Mouse (Mus musculus) gonadal fat pad, adult 2 months (tissue): ENCODE measurements around the gene Ppp1r8. TPM values are rescaled to one million over a fixed set of nuclear protein-coding genes. Genes with fewer than 3 reads are reported as not detected.
"Not testable (repeated sequence)": the region's sequence is repeated elsewhere in the genome, so short reads cannot be mapped to it uniquely, and the experiment has no call there.

ENCODE experiments used
- DNase-seq: peaks from one replicate; pipeline ENCODE4 v3.0.0-alpha.2; 2012; ENCODE audit warnings: low read depth
- polyA plus RNA-seq: library from polyadenylated mRNA; depleted of rRNA; stranded (reverse); fragments of >200 nt; gene quantifications from 2 replicates; pipeline ENCODE4 v1.2.3, GENCODE M21; 2012

Ppp1r8 gene
- polyA plus RNA-seq, 1 experiment, result 29.7 TPM

GRCm38 (mm10) chr4:132806620-132807191 lies 36.3 kb downstream of the Ppp1r8 start:
- no peak for DNase-seq

DNA sequence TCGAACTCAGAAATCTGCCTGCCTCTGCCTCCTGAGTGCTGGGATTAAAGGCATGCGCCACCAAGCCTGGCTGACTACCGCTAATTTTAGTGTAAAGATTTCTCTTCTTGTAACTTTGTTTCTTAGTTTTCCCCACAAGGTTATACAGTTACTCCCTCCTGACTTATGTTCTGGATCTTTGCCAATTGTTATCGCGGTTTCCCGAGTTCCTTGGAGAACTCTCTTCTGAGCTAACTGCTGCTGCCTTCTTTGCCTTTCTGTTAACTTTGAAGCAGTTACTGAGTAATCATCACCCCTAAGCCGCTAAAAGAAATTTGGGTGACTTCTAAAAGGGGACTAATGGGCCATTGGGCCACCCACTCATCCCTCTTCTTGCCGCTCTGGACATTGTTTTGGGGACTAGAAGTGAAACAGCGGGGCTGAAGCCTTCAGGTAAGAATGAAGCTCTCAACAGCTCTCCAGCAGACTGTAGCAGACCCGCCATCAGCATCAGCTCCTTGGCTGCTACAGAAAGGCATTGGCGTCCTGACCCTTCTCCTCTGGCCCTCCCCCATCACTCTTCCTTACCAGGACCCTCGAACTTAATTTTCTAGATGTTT lies 37.3 kb downstream of the Ppp1r8 start:
- DNase-seq, result no peak

- DNase-seq, result no peak
Observed at GRCm38 (mm10) chr4:132805146-132805545, 37.8 kb downstream of the Ppp1r8 start.

DNA sequence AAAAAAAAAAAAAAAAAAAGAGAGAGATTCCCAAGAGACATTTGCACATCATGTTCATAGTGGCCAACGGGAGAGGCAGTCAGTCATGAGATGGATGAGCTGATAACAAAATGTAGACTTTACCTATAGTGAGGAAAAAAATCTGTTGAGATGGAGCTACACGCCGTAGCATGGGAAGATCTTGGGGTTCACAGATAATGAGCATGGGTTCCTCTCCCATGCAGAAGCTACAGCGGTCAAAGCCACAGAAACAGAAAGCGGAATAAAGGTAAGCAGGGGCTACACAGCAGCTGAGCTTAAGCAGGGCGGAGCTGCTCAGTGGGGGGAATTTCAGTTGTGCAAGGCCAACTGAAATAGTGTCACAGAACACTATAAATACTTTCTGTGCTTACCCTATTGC lies 38.6 kb downstream of the Ppp1r8 start:
- DNase-seq, result no peak

GRCm38 (mm10) chr4:132803876-132804275 lies 39.1 kb downstream of the Ppp1r8 start:
- no peak for DNase-seq

DNA sequence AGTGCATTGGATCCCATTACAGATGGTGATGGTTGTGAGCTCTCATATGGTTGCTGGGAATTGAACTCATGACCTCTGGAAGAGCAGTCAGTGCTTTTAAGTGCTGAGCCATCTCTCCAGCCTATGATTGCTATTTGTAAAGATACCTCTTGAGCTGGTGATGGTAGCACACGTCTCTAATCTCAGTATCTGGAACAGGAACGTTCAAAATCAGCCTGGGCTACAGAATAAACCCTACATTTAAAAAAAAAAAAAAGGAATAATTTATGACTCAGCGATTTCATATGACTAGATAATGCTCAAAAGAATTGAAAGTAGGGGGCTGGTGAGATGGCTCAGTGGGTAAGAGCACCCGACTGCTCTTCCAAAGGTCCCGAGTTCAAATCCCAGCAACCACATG lies 39.8 kb downstream of the Ppp1r8 start:
- DNase-seq, result no peak

DNA sequence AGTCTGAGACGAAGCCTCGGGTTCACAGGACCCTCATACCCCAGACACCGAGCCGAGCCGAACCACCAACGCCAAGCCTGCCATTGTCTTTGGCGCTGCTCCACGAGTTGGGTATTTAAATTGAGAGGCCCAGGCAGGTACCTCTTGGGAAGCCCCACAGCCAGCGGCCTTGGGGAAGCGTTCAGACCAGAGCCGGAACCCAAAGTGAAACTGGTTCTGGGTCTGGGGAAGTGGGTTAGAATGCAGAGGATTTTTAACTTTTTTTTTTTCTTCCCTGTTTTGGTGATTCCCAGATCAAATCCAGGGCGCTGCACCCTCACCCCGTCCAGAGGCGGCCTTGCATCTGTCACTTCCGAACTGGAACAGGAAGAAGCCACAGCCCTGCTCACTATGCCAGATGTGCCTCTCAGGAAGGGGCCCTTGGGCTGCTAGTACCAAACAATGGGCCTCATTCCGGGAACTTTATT lies 40.8 kb downstream of the Ppp1r8 start:
- no peak for DNase-seq

- DNase-seq, result no peak
Observed at GRCm38 (mm10) chr4:132801176-132802077, 41.5 kb downstream of the Ppp1r8 start.

DNA sequence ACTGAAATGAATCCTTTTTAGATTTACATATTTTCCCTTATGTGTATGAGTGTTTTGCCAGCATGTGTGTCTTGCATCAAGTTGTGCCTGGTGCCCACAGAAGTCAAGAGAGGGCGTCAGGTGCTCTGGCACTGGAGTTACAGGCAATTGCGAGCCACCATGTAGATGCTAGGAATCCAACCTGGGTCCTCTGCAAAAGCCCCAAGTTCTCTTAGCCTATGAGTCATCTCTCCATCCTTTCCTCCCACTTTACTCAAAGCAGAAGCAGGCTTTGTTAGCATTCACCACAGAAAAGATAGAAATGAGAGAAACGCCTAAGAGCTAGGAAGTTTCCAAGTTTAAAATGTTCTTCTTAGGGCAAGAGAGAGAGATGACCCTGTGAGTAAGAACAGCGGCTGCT lies 43.1 kb downstream of the Ppp1r8 start:
- DNase-seq, result no peak

DNA sequence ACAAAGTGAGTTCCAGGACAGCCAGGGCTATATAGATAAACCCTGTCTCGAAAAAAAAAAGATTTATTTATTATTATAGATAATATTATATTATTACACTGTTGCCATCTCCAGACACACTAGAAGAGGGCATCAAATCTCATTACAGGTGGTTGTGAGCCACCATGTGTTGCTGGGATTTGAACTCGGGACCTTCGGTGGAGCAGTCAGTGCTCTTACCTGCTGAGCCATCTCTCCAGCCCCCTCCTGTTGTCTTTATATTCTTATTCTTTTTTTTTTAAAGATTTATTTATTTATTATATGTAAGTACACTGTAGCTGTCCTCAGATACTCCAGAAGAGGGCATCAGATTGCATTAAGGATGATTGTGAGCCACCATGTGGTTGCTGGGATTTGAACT lies 44.3 kb downstream of the Ppp1r8 start:
- not testable (repeated sequence) for DNase-seq

GRCm38 (mm10) chr4:132798028-132798427 lies 44.9 kb downstream of the Ppp1r8 start:
- no peak for DNase-seq

DNA sequence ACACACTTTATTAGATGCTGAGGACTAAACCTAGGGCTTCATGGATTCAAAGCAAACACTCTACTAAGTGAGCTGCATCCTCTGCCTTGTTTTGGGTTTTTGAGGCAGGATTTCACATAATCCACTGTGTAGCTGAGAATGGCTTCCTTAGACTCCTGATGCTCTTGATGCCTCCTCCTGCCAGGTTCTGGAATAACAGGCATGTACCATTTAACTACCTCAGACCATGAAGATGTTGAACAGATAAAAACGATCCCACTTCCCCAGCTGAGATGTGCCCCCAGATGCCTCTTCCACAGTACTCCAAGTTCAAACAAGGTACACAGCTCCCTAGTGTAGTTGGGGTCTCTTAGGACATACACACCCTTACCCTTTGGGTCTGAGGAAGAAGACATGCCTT lies 45.5 kb downstream of the Ppp1r8 start:
- no peak for DNase-seq

- no peak for DNase-seq
Observed at GRCm38 (mm10) chr4:132796196-132796886, 46.6 kb downstream of the Ppp1r8 start, which contains the start of gene Themis2. Gene Themis2 (minus strand): TSS chr4:132796387.

- no peak for DNase-seq
Observed at GRCm38 (mm10) chr4:132795171-132795570, 47.8 kb downstream of the Ppp1r8 start.

DNA sequence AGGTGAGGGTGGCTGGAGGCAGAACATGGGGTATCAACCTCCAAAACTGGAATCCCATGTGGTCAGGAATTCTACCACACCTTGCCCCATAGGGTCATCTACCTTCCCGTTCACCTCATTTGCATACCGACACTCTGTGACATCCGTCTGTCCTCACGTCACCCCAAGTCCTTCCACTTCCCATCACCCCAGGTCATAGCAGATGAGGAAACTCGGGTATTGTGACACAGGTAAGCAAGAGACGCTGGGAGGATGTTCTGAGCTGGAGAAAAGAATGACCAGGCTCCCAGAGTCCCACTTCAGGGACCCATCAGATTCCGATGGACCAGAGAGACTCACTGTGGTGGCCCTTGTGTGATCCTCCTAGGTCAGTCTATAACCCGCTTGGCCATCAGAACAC lies 48.2 kb downstream of the Ppp1r8 start:
- DNase-seq, result no peak

GRCm38 (mm10) chr4:132794028-132794427 lies 48.9 kb downstream of the Ppp1r8 start:
- DNase-seq, result no peak

GRCm38 (mm10) chr4:132793322-132794004 lies 49.5 kb downstream of the Ppp1r8 start:
- not testable (repeated sequence) for DNase-seq

GRCm38 (mm10) chr4:132789731-132790130 lies 53.2 kb downstream of the Ppp1r8 start:
- DNase-seq, result no peak

DNA sequence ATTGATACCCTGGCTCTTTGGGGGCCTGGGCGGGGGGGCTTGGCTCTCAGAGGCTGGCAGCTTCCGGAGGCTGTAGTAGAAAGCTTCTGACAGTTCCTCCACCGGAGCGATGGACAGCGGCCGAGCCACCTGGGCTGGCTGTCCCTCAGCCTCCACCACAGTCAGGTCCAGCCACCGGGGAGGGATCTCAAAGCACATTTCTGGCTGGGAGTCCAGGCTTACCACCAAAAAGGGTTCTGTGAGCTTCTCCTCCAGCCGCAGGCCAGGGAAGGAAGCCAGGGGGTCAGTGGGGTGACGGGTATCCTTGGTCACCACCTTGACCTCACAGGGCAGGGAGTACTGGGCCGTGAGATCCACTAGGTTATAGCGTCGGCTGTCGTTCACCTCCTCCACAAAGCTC lies 57.7 kb downstream of the Ppp1r8 start:
- no peak for DNase-seq

DNA sequence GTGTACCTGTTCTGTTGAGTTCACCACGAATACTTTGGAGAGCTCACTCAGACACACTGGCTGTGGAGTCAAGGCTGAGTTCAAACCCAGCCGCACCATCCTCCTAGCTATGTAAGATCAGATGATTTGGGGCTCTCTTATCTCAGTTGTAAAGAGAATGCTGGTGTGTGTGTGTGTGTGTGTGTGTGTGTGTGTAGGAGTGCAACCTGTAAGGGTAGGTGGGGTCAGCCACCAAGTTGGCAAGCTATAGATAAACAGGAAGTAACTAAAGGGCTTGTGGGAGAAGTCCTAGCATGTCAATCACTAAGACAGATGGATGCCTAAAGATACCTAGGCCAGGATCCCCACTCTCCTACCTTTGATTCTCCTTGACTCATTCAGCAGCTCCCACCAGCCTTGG lies 59.2 kb downstream of the Ppp1r8 start:
- DNase-seq, result no peak

DNA sequence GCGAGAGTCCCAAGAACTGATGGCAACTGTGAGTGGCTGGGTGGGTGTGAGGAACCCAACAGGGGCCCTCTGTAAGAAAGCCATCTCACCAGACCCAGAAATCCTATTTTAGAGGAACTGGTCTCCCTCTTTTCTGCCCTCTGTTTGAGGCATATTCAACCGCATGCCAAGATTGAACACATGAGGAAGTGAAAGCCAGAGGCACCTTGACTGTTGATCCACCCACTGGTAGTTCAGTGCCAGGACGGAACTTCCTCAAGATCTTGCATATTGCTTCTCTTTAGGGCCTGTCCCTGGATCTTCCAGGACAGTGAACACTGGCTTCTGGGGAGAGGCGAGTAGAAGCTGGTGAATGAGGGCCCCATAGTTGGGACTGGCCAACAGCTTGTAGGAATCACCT lies 62.7 kb downstream of the Ppp1r8 start:
- DNase-seq, result peak; percentile 79
